Comparison of ENCODE assay signal across 8 mouse cellular contexts in genomic region chr7:105399935-105400624, GRCm38 (mm10). TPM values are rescaled to one million over a fixed set of nuclear protein-coding genes. Genes with fewer than 3 reads are reported as not detected.
A peak's percentile ranks its signal among the peaks of the same experiment; 100 is the strongest.
DNase-seq lines count a peak whose midpoint lies in the region; ATAC-seq lines count a peak whose summit lies in the region.

Gene Fam160a2, minus strand, starts transcription at chr7:105400054.

- intact Hi-C loops in gastrocnemius, postnatal 14 days (cut with DNase I; ENCODE audit: low total_unique reads), result no loop called here
- intact Hi-C loops in left cerebral cortex, postnatal 10 days (cut with DNase I), result loop anchor here (10.0 kb wide), 1 partner anchor 225 kb away; no protein-coding TSS in a partner anchor

- ATAC-seq in inflammation-experienced regulatory T-cells, adult 6 months, result peak; percentile 90
- ATAC-seq in megakaryocyte-erythroid progenitor cell, adult 5-6 weeks (replicated peaks; ENCODE audit: low FRiP score, low TSS enrichment, poor library complexity, severe bottlenecking), result peak; percentile 96

- peak; percentile 100 for DNase-seq in adrenal gland, adult (ENCODE audit: inconsistent age in 2 of 2, low spot score in 1 of 2)
- DNase-seq in embryo, embryonic 10.5 days (ENCODE audit: low spot score), result peak; percentile 100
- DNase-seq in gastrocnemius, postnatal 14 days, result peak; percentile 99
- DNase-seq in left cerebral cortex, postnatal 10 days (ENCODE audit: extremely low spot score in 1 of 2, low spot score in 2 of 2), result peak; percentile 98 to 100
- peak; percentile 99 for DNase-seq in right cerebral cortex, postnatal 25 days
- peak; percentile 99 to 100 for DNase-seq in urinary bladder, postnatal 4 days (ENCODE audit: low spot score in 2 of 2)

RNA-seq across cellular contexts. Expression of gene Fam160a2, which starts in this region (rescaled TPM):
- 10 to 100 TPM in 1 of 2 experiments, 1 to 10 TPM in 1; 9.6 to 12.2 TPM for total RNA-seq in gastrocnemius, postnatal 14 days (2021)
- polyA plus RNA-seq in inflammation-experienced regulatory T-cells, adult 6 months (2017; shearing (Covaris generic)), result 10 to 100 TPM; 10.5 to 25.3 (median 17.5) TPM
- total RNA-seq in left cerebral cortex, postnatal 10 days (2021), result 10 to 100 TPM; 67.7 to 71.4 TPM
- 24.6 and 31.9 TPM in 2 replicates for total RNA-seq in megakaryocyte-erythroid progenitor cell, adult 5-6 weeks (2014; fragmentation: Nextera tagmentation)
- 9.8 and 15.1 TPM in 2 replicates for total RNA-seq in megakaryocyte-erythroid progenitor cell, adult 5-6 weeks (2017)

Comparison
In these comparisons a context has a peak if more than half of its experiments do, and no peak if none do; other contexts are left out.
1. Peak in every context shown above with its lines: DNase-seq and ATAC-seq.